Mouse (Mus musculus): ENCODE results near the gene Ciz1. TPM values are rescaled to one million over a fixed set of nuclear protein-coding genes. Genes with fewer than 3 reads are reported as not detected.

Gene Ciz1
- 46.1 and 51.9 TPM in 2 replicates for polyA plus RNA-seq (2014; fragmentation: Nextera tagmentation; extraction: Ambion mirVana)

DNA sequence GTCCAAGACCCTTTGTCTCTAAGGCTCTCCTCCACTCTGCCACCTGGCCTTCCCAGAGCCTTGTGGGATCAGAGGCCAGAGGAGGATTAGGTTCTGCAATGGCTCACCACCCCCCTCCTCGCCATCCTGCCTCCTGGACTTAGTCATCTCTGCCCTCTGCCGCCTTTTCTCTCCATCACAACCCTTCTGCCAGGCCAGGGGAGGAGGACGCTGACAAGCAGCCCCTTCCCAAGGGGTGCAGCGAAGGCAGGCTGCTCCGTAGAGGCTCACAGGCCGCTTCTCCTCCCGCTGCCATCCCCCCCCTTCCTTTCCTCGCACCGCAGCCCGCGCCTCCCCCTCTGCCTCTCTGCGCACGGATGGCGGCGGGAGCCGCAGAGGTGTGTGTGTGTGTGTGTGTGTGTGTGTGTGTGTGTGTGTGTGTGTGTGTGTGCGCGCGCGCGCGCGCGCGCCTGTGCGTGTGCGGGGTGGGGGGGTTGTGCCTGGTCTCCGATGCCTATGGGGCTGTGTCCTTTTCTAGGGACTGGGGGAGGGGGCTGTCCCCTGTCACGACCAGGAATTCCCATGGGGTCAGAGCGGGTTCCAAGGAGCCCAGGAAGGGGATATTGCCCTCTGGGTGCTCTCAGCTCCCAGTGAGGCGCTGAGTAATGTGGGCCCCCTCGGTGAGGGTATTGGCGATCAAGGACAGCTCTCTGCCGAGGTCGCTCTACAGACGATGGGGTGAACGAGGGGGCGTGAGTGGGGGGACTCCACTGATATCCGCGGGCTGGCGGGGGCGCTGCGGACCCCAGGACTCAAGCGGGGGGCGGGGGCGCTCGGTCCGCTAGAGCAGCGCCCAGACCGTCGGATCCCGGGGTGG, at the start of gene Ciz1:
Gene Ciz1 (plus strand): TSS at position 177 of the 856 bp plus-strand sequence.
- WGBS, result under 1% methylated on average over 34 of the region's 52 CpGs
- ATAC-seq (ENCODE audit: insufficient read depth), result peak; percentile 61

GRCm38 (mm10) chr2:32302952-32303351, 49.2 kb upstream of the Ciz1 start:
- WGBS, result 92% methylated on average over 9 of the region's 10 CpGs
- H3K4me3 ChIP-seq (ENCODE audit: low read depth, low read length), result no peak overlapping the region
- no peak overlapping the region for H3K4me2 ChIP-seq
- DNase-seq (no peak), ATAC-seq (ENCODE audit: insufficient read depth) (no peak)
- no peaks in the 10 kb centered on the region for H3K27me3 ChIP-seq (ENCODE audit: insufficient read depth, low read length)
- no peaks in the 10 kb centered on the region for H3K9me3 ChIP-seq (ENCODE audit: low read depth, low read length)
- no peak overlapping the region for H3K9ac ChIP-seq
- peak; percentile 40 for TF ChIP-seq CTCF (IDR thresholded peaks at IDR 0.05; ENCODE audit: low read depth)
- H3K4me1 ChIP-seq (ENCODE audit: insufficient read depth), result no peaks in the 10 kb centered on the region
- H3K36me3 ChIP-seq (ENCODE audit: insufficient read depth), result peaks cover 94% of the 10 kb centered on the region
- no peak overlapping the region for H3K27ac ChIP-seq (ENCODE audit: low read depth)

More for the DNA sequence above, at the start of gene Ciz1:
- Histone ChIP-seq H3K9me3 (ENCODE audit: low read depth, low read length) (no peaks in the 10 kb centered on the region), H3K27me3 (ENCODE audit: insufficient read depth, low read length) (no peaks in the 10 kb centered on the region), H3K4me1 (ENCODE audit: insufficient read depth) (no peaks in the 10 kb centered on the region), H3K9ac (peak within 1 kb of the TSS; percentile 73), H3K36me3 (ENCODE audit: insufficient read depth) (no peaks in the 10 kb centered on the region), H3K4me3 (ENCODE audit: low read depth, low read length) (peak within 1 kb of the TSS; percentile 62), H3K27ac (ENCODE audit: low read depth) (peak within 1 kb of the TSS; percentile 52), H3K4me2 (peak within 1 kb of the TSS; percentile 97)
- TF ChIP-seq CTCF (IDR thresholded peaks at IDR 0.05; ENCODE audit: low read depth), result no peak
- peak; percentile 49 for DNase-seq

DNA sequence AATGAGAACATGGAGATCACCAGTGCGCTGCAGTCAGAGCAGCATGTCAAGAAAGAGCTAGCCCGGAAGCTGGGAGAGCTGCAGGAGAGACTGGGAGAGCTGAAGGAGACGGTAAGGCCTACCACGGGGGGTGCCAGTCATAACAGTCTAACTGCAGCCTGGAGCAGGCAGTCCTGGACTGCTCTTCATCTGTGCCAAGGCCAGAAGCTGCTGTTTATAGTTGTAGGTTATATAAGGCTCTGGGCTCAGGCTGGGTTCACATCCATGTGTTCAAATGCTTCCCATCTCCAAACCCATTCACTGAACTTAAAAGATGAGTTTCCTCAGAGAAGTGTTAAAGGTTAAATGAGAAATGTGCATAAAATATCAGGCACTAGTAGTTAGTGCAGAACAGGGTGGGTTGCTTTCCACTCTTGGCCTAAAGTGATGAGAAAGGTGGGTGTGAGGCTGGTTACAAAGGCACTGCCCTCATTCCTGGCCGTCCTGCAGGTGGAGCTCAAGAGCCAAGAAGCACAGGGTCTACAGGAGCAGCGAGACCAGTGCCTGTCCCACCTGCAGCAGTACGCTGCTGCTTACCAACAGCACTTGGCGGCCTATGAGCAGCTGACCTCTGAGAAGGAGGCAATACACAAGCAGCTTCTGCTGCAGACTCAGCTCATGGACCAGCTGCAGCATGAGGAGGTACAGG, 47.8 kb upstream of the Ciz1 start:
- no peak overlapping the region for H3K27ac ChIP-seq (ENCODE audit: low read depth)
- DNase-seq (peak; percentile 73), ATAC-seq (ENCODE audit: insufficient read depth) (peak; percentile 63; the same call in 1 of the 2 replicates)
- H3K4me3 ChIP-seq (ENCODE audit: low read depth, low read length), result no peak overlapping the region
- peaks cover 93% of the 10 kb centered on the region for H3K36me3 ChIP-seq (ENCODE audit: insufficient read depth)
- peak; percentile 86 for TF ChIP-seq CTCF (IDR thresholded peaks at IDR 0.05; ENCODE audit: low read depth)
- WGBS, result 54% methylated on average over 8 of the region's 8 CpGs
- no peak overlapping the region for H3K4me2 ChIP-seq
- no peak overlapping the region for H3K9ac ChIP-seq
- H3K9me3 ChIP-seq (ENCODE audit: low read depth, low read length), result no peaks in the 10 kb centered on the region
- H3K27me3 ChIP-seq (ENCODE audit: insufficient read depth, low read length), result no peaks in the 10 kb centered on the region
- H3K4me1 ChIP-seq (ENCODE audit: insufficient read depth), result no peaks in the 10 kb centered on the region

GRCm38 (mm10) chr2:32305668-32306067, 46.5 kb upstream of the Ciz1 start:
- Histone ChIP-seq H3K4me3 (ENCODE audit: low read depth, low read length) (no peak overlapping the region), H3K36me3 (ENCODE audit: insufficient read depth) (peaks cover 97% of the 10 kb centered on the region)
- no peak for ATAC-seq (ENCODE audit: insufficient read depth)

GRCm38 (mm10) chr2:32306176-32306575, 46.0 kb upstream of the Ciz1 start:
- H3K27ac ChIP-seq (ENCODE audit: low read depth), result no peak overlapping the region
- peaks cover 4% of the 10 kb centered on the region; the same call in 1 of the 2 replicates for H3K4me1 ChIP-seq (ENCODE audit: insufficient read depth)
- H3K27me3 ChIP-seq (ENCODE audit: insufficient read depth, low read length), result no peaks in the 10 kb centered on the region
- no peak for TF ChIP-seq CTCF (IDR thresholded peaks at IDR 0.05; ENCODE audit: low read depth)
- H3K4me2 ChIP-seq, result no peak overlapping the region
- no peak overlapping the region for H3K4me3 ChIP-seq (ENCODE audit: low read depth, low read length)
- WGBS, result 86% methylated on average over 9 of the region's 9 CpGs
- peaks cover 94% of the 10 kb centered on the region for H3K36me3 ChIP-seq (ENCODE audit: insufficient read depth)
- DNase-seq (no peak), ATAC-seq (ENCODE audit: insufficient read depth) (no peak)
- no peaks in the 10 kb centered on the region for H3K9me3 ChIP-seq (ENCODE audit: low read depth, low read length)
- no peak overlapping the region for H3K9ac ChIP-seq

More at GRCm38 (mm10) chr2:32305668-32306067, 46.5 kb upstream of the Ciz1 start:
- WGBS, result 85% methylated on average over 5 of the region's 5 CpGs
- Histone ChIP-seq H3K4me2 (no peak overlapping the region), H3K9ac (no peak overlapping the region), H3K9me3 (ENCODE audit: low read depth, low read length) (no peaks in the 10 kb centered on the region), H3K27ac (ENCODE audit: low read depth) (no peak overlapping the region), H3K27me3 (ENCODE audit: insufficient read depth, low read length) (no peaks in the 10 kb centered on the region), H3K4me1 (ENCODE audit: insufficient read depth) (0 out of 2 replicates have a peak, but pooled peaks cover 1% of the 10 kb centered on the region)
- DNase-seq, result no peak
- TF ChIP-seq CTCF (IDR thresholded peaks at IDR 0.05; ENCODE audit: low read depth), result no peak

- Histone ChIP-seq H3K27me3 (ENCODE audit: insufficient read depth, low read length) (no peaks in the 10 kb centered on the region), H3K9me3 (ENCODE audit: low read depth, low read length) (no peaks in the 10 kb centered on the region), H3K36me3 (ENCODE audit: insufficient read depth) (peaks cover 82% of the 10 kb centered on the region), H3K4me1 (ENCODE audit: insufficient read depth) (peaks cover 7% of the 10 kb centered on the region), H3K4me2 (no peak overlapping the region), H3K9ac (no peak overlapping the region), H3K4me3 (ENCODE audit: low read depth, low read length) (no peak overlapping the region), H3K27ac (ENCODE audit: low read depth) (no peak overlapping the region)
- ATAC-seq (ENCODE audit: insufficient read depth) (no peak), DNase-seq (no peak)
- TF ChIP-seq CTCF (IDR thresholded peaks at IDR 0.05; ENCODE audit: low read depth), result no peak
- WGBS, result 77% methylated on average over 6 of the region's 6 CpGs
Measured at GRCm38 (mm10) chr2:32307247-32307798, 44.8 kb upstream of the Ciz1 start.

All from lung, embryonic 14.5 days (tissue).